Mouse (Mus musculus) embryonic facial prominence, embryonic 10.5 days (tissue): ENCODE data around the gene Gm5916. TPM values are rescaled to one million over a fixed set of nuclear protein-coding genes. Genes with fewer than 3 reads are reported as not detected.

Experiments used
- DNase-seq: peaks from one replicate; pipeline ENCODE4 v3.0.0-alpha.2; 2017; ENCODE audit warnings: low spot score
- H3K27ac ChIP-seq: fragments of 300-500 bp; sonication (generic); replicated peaks from 2 replicates; pipeline ENCODE4 v1.5.1; 2016; ENCODE audit warnings: mild to moderate bottlenecking
- H3K27me3 ChIP-seq: fragments of 300-500 bp; sonication (generic); replicated peaks from 2 replicates; pipeline ENCODE4 v1.6.1; 2016; ENCODE audit warnings: low read depth, mild to moderate bottlenecking; ENCODE audit not compliant: poor library complexity, severe bottlenecking
- H3K36me3 ChIP-seq: fragments of 300-500 bp; sonication (generic); replicated peaks from 2 replicates; pipeline ENCODE4 v1.6.1; 2016; ENCODE audit warnings: mild to moderate bottlenecking, moderate library complexity
- H3K4me1 ChIP-seq: fragments of 300-500 bp; sonication (generic); 2 replicates; pipeline ENCODE4 v1.6.1; 2016
- H3K4me3 ChIP-seq: fragments of 300-500 bp; sonication (generic); 2 replicates; pipeline ENCODE4 v1.5.1; 2016; ENCODE audit warnings: mild to moderate bottlenecking, moderate library complexity
- H3K9me3 ChIP-seq: fragments of 300-500 bp; sonication (generic); 2 replicates; pipeline ENCODE4 v1.6.1; 2016; ENCODE audit warnings: mild to moderate bottlenecking
- WGBS: fragments of 180-500 bp; shearing (Covaris S2); methylation state at CpG from one replicate; pipeline ENCODE4 v1.1.7; 2016; 5-methylcytosine and 5-hydroxymethylcytosine counted together
- polyA plus RNA-seq: library from polyadenylated mRNA; unstranded; fragments of >200 nt; fragmentation: Nextera tagmentation; extraction: Ambion mirVana; gene quantifications from 2 replicates; pipeline ENCODE4 v1.2.1, GENCODE M21; 2016

Gene Gm5916
- not detected in 2 replicates for polyA plus RNA-seq

DNA sequence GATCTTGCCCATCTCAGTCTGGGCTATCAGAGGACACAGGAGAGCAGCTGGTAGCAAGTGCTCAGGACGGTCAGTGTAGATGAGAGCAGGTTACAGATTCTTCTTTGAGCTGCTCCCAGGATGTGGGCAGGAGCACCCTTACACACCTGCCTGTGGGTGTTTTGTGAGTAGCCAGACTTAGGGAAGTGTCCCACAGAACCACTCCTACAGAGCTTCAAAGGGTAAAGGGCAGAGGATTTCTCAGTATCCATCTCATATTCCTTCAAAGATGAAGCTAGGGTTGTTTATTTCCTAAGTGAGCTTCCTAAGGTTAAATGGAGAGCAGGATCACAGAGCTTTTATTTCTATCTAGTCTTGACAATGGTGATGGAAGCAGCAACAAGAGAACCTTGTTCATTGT is at the start of gene Gm5916:
TSS of gene Gm5916 (minus strand) at position 101 of the 400 bp plus-strand sequence.
- Histone ChIP-seq H3K4me1 (no peaks in the 10 kb centered on the region), H3K27ac (no peak within 1 kb of the TSS), H3K27me3 (no peaks in the 10 kb centered on the region), H3K4me3 (no peak within 1 kb of the TSS), H3K36me3 (no peaks in the 10 kb centered on the region), H3K9me3 (peaks cover 22% of the 10 kb centered on the region)
- DNase-seq, result no peak
- 86% methylated on average over 1 of the region's 1 CpGs for WGBS

Other genes with a start within 250 kb of the Gm5916 start
- gene 9230113P08Rik, start 220.4 kb downstream of the Gm5916 start, polyA plus RNA-seq, result not detected in 2 replicates